Mouse (Mus musculus): ENCODE results near the gene Hint1. TPM values are rescaled to one million over a fixed set of nuclear protein-coding genes. Genes with fewer than 3 reads are reported as not detected.

Gene Hint1
- 574 and 607 TPM in 2 replicates for polyA plus RNA-seq (2012; ENCODE audit: low replicate concordance)

DNA sequence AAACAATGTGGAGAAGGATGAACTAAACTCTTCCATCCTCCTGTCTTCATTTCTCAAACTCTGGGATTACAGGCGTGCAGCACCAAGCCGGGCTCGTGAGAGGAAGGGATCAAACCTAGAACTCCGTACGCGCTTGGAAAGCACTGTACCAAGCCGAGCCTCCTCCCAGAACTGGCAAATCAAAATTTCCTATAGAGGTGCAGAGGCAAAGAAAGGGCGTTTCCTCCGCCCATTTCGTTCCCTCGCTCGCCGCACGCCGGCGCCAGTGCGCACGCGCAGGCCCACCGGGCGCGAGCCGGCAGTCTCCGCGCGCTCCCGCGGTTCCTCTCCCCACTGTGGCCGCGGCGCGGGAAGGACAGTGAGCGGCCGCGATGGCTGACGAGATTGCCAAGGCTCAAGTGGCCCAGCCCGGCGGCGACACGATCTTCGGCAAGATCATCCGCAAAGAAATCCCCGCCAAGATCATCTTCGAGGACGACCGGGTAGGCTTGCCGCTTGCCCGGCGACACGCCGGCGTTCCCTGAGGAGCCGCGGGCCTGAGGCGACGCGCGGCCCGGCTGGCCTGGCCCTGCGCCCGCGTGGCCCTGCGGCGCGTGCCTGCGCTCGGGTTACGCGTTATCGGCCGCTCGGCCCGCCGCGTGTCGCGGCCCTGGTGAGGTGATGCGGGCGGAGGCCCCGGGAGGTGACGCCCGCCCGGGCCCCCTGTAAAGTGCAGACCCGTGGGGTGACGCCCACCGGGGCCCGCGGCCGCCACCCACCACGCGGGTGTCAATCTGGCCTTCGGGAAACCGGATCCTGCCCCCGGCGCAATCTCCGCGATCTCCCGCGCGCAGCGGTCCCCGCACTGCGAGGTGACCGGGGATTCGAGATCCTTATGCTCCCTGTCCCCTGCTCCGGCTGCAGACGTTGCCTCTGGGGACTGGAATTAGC, at the start of gene Hint1:
Hint1 (plus strand) TSS at position 265 of the 930 bp plus-strand sequence.

DNA sequence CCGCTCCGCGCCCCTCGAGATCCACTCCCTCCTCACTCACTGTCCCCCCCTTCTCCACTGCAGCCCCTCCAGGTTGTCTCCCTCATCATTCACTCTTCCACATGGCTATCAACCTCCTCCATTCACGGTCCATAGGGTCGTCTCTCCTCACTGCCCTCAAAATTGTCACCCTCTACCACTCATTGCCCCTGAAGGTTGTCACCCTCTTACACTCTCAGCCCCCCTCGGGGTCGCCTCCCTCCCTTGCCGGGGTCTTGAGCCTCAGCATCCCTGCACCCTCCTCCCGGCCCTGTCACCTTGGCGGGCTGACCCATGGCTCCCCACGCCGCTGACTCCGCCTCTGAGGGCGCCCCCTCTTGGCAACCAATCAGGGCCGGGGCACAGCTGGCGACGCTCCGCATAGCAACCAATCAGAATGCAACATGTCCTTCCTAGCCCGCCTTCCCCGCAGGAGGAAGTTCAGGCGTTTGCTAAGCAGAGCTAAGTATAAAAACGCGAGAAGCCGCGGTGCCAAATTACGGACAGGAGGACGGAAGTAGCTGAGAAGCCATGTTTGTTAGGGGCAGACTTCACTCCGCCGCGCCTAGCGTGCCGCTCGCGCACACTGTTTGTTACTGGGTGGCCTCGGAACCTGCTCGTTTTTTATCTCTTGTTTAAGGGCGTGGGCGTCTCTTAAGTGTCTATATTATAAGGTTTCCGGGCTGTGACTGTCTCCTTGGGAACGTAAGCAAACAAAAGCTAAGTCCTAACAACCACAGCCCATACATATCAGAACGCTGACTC, 5.7 kb upstream of the Hint1 start, which contains the start of gene Lyrm7:
Lyrm7 (minus strand) TSS at position 661 of the 783 bp plus-strand sequence.

DNA sequence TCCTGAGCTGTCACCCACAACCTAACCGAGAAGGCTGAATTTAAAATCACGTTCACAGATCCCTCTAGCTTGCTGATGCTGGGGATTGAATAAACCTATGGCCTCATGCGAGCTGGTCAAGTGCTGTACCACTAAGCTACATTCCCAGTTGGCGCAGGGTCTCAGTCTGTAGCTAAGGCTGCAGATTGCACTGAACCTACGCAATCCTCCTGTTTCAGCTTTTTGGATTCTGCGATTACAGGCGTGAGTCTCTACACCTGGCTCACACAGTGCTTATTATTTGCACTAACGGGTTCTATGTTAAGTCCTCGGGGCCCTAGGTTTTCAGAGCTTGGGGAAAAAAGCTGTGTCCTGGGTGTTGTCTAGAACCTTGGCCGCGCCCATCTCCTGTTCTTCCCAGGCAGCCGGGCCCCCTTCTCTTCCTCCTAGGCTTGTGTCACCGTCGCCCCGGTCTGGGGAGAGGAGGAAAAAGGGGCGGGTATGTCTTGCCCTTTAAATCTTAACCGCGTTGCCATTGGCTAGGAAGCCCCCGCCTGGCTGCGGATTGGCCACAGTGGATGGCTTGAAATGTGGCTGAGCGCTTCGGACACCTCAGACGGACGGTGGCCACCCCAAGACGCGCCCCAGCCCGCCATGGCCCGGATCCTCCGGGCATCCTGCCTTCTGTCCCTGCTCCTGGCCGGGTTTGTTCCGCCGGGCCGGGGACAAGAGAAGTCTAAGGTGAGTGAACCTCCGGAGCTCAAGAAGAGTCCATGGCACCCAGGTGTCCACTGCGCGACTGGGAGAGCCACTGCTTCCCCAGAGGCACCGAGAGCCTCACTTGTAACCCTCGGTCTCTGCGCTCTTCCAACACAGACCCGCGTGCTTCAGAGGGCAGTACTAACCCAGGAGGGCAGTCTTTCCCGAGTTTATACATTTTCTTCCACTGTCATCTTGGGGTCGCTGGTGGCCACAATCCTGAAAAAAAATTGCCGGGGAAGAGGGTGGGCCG, 36.4 kb downstream of the Hint1 start, which contains the start of gene Gpx3:
Gpx3 (plus strand) TSS at position 121 of the 991 bp plus-strand sequence.

Other genes with a start within 250 kb of the Hint1 start
- 26.5 and 30.5 TPM in 2 replicates for gene Cdc42se2, start 78.7 kb upstream of the Hint1 start, polyA plus RNA-seq (2012; ENCODE audit: low replicate concordance)
- 0.09 and 1.3 TPM in 2 replicates for gene Lyrm7, start 5.5 kb upstream of the Hint1 start, polyA plus RNA-seq (2012; ENCODE audit: low replicate concordance)
- gene Gpx3, start 36.1 kb downstream of the Hint1 start, polyA plus RNA-seq (2012; ENCODE audit: low replicate concordance): 8.4 and 9.6 TPM in 2 replicates
- 113 and 142 TPM in 2 replicates for gene Tnip1, start 96.5 kb downstream of the Hint1 start, polyA plus RNA-seq (2012; ENCODE audit: low replicate concordance)
- 55.4 and 140 TPM in 2 replicates for gene Anxa6, start 167.1 kb downstream of the Hint1 start, polyA plus RNA-seq (2012; ENCODE audit: low replicate concordance)
- 16.3 and 21.5 TPM in 2 replicates for gene Ccdc69, start 211.7 kb downstream of the Hint1 start, polyA plus RNA-seq (2012; ENCODE audit: low replicate concordance)
- 32.1 and 110 TPM in 2 replicates for gene Gm2a, start 231.7 kb downstream of the Hint1 start, polyA plus RNA-seq (2012; ENCODE audit: low replicate concordance)